Mouse (Mus musculus) liver, adult 2 months (tissue): ENCODE measurements around the gene Tmbim6. TPM values are rescaled to one million over a fixed set of nuclear protein-coding genes. Genes with fewer than 3 reads are reported as not detected.
A peak's percentile ranks its signal among the peaks of the same experiment; 100 is the strongest.

Source experiments
- DNase-seq: peaks from one replicate; pipeline ENCODE4 v3.0.0-alpha.2; 2011; ENCODE audit warnings: low read depth, low spot score; ENCODE audit errors: extremely low read depth
- H3K27ac ChIP-seq: fragments of 200-500 bp; replicated peaks from 2 replicates; pipeline ENCODE4 v1.5.1; 2012; ENCODE audit warnings: low read depth, mild to moderate bottlenecking, control low read depth, inconsistent platforms, low read length; ENCODE audit not compliant: insufficient read depth
- H3K27me3 ChIP-seq: fragments of 200-500 bp; 2 replicates; pipeline ENCODE4 v1.6.1; 2012; ENCODE audit warnings: mild to moderate bottlenecking, moderate library complexity, low read length, inconsistent platforms; ENCODE audit not compliant: control insufficient read depth, insufficient read depth
- H3K36me3 ChIP-seq: fragments of 200-500 bp; 2 replicates; pipeline ENCODE4 v1.6.1; 2012; ENCODE audit warnings: low read length, inconsistent platforms; ENCODE audit not compliant: control insufficient read depth, insufficient read depth
- H3K4me1 ChIP-seq: fragments of 200-500 bp; 2 replicates; pipeline ENCODE4 v1.6.1; 2011; ENCODE audit warnings: low read length; ENCODE audit not compliant: control insufficient read depth, insufficient read depth
- H3K4me3 ChIP-seq: fragments of 200-500 bp; 2 replicates; pipeline ENCODE4 v1.5.1; 2011; ENCODE audit warnings: low read depth, mild to moderate bottlenecking, control low read depth, low read length, moderate library complexity; ENCODE audit not compliant: insufficient read depth
- H3K79me2 ChIP-seq: fragments of 200-500 bp; 2 replicates; pipeline ENCODE4 v1.6.1; 2012; ENCODE audit warnings: inconsistent platforms, mild to moderate bottlenecking, low read length, moderate library complexity; ENCODE audit not compliant: control insufficient read depth, insufficient read depth
- H3K9ac ChIP-seq: fragments of 200-500 bp; 2 replicates; pipeline ENCODE4 v1.6.1; 2012; ENCODE audit warnings: low read depth, mild to moderate bottlenecking, control low read depth, inconsistent platforms, low read length
- CTCF ChIP-seq: fragments of 200-500 bp; IDR thresholded peaks from 2 replicates; pipeline ENCODE4 v1.5.1; 2011; ENCODE audit warnings: low read depth, low read length, control low read depth
- POLR2A ChIP-seq: fragments of 200-500 bp; IDR thresholded peaks from 2 replicates; pipeline ENCODE4 v1.6.1; 2011; ENCODE audit warnings: low read length, control low read depth; ENCODE audit not compliant: insufficient read depth; ENCODE audit errors: extremely low read depth
- WGBS: fragments of 180-500 bp; shearing (Covaris S2); methylation state at CpG from one replicate; pipeline ENCODE4 v1.1.7; 2018; 5-methylcytosine and 5-hydroxymethylcytosine counted together
- polyA plus RNA-seq: library from polyadenylated mRNA; depleted of rRNA; stranded (reverse); fragments of >200 nt; gene quantifications from 2 replicates; pipeline ENCODE4 v1.2.3, GENCODE M21; 2012
- total RNA-seq: library from RNA; depleted of rRNA; stranded (reverse); fragments of >200 nt; gene quantifications from 2 replicates; pipeline ENCODE4 v1.2.3, GENCODE M21; 2014

Gene Tmbim6
- total and polyA plus RNA-seq, 2 experiments: 699 to 2,362 TPM

GRCm38 (mm10) chr15:99405150-99405549 lies 12.5 kb downstream of the Tmbim6 start:
- peak; percentile 79 for DNase-seq
- Histone ChIP-seq H3K27me3 (no peaks in the 10 kb centered on the region), H3K9ac (no peak overlapping the region), H3K4me3 (no peak overlapping the region), H3K36me3 (peaks cover 70% of the 10 kb centered on the region), H3K79me2 (peaks cover 29% of the 10 kb centered on the region), H3K27ac (no peak overlapping the region), H3K4me1 (peaks cover 20% of the 10 kb centered on the region)
- WGBS: 61% methylated on average over 9 of the region's 9 CpGs
- TF ChIP-seq POLR2A (no peak), CTCF (no peak)

DNA sequence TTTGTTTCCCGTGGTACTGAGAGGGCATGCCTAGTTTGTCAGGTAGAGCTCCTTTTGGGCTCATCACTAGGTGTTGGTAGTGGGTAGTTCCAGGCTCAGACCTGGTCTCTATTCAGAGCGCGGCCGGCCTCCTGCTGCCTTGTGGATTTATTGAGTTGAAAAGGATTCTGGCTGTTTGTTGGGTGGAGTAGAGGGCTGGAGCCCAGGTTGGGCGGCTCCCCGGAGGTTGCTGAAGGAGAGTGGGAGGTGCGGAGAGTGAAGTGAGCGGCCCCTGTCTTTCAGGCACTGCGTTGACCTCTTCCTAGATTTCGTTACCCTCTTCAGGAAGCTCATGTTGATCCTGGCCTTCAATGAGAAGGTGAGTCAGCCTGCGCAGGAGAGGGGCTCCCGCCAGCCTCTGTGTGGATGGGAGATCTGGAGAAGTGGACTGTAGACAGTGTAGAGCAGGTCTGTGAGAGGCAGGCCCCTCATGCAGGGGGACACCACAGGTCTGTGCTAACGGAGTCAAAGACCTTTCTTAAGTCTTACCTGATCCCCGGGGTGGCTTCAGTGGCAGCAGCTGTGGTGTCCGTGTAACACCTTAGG lies 14.4 kb downstream of the Tmbim6 start:
- H3K36me3 ChIP-seq: peaks cover 65% of the 10 kb centered on the region
- WGBS: 84% methylated on average over 15 of the region's 15 CpGs
- no peak overlapping the region for H3K4me3 ChIP-seq
- H3K79me2 ChIP-seq: peaks cover 17% of the 10 kb centered on the region; the same call in 1 of the 2 replicates
- no peak overlapping the region for H3K27ac ChIP-seq
- no peak for TF ChIP-seq CTCF
- TF ChIP-seq POLR2A: no peak
- peaks cover 11% of the 10 kb centered on the region for H3K4me1 ChIP-seq
- no peaks in the 10 kb centered on the region for H3K27me3 ChIP-seq
- no peak overlapping the region for H3K9ac ChIP-seq
- DNase-seq: no peak

DNA sequence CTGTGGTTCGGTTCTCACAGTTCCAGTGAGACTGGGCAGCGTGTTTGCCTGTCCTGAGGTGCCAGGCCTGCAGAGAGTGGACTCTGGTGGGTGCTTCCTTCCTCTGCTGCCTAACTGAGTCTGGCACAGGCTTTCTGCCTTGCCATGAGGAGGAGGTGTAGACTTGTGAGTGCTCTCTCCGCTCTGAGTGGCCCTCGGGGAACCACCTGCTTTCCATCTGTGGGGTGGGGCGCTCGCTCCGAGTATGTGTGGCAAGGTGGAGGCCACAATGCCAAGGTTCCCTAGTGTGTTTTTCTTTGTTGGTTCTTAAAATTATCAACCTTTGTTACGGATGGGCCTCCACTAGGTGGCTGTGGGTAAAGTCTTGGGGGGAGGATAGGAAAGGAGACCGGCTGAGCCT lies 16.2 kb downstream of the Tmbim6 start:
- Histone ChIP-seq H3K4me3 (no peak overlapping the region), H3K79me2 (peaks cover 3% of the 10 kb centered on the region; the same call in 1 of the 2 replicates), H3K9ac (no peak overlapping the region), H3K4me1 (peaks cover 2% of the 10 kb centered on the region; the same call in 1 of the 2 replicates), H3K27me3 (no peaks in the 10 kb centered on the region), H3K36me3 (peaks cover 54% of the 10 kb centered on the region), H3K27ac (no peak overlapping the region)
- TF ChIP-seq POLR2A (no peak), CTCF (no peak)
- WGBS: 92% methylated on average over 9 of the region's 9 CpGs
- DNase-seq: no peak

- WGBS: 52% methylated on average over 14 of the region's 14 CpGs
- Histone ChIP-seq H3K4me3 (no peak overlapping the region), H3K36me3 (peaks cover 26% of the 10 kb centered on the region), H3K9ac (no peak overlapping the region), H3K27ac (no peak overlapping the region), H3K4me1 (peaks cover 3% of the 10 kb centered on the region; the same call in 1 of the 2 replicates), H3K27me3 (no peaks in the 10 kb centered on the region), H3K79me2 (no peaks in the 10 kb centered on the region)
- DNase-seq: peak; percentile 53
- TF ChIP-seq CTCF: no peak
- no peak for TF ChIP-seq POLR2A
Observed at GRCm38 (mm10) chr15:99411747-99412146, 19.1 kb downstream of the Tmbim6 start.

- no peak overlapping the region for H3K27ac ChIP-seq
- WGBS: 7% methylated on average over 2 of the region's 2 CpGs
- peaks cover 3% of the 10 kb centered on the region; the same call in 1 of the 2 replicates for H3K4me1 ChIP-seq
- H3K4me3 ChIP-seq: no peak overlapping the region
- H3K79me2 ChIP-seq: no peaks in the 10 kb centered on the region
- no peaks in the 10 kb centered on the region for H3K27me3 ChIP-seq
- peak; percentile 26 for DNase-seq
- H3K9ac ChIP-seq: no peak overlapping the region
- no peaks in the 10 kb centered on the region for H3K36me3 ChIP-seq
- no peak for TF ChIP-seq POLR2A
- TF ChIP-seq CTCF: no peak
Observed at GRCm38 (mm10) chr15:99415793-99416192, 23.1 kb downstream of the Tmbim6 start.

DNA sequence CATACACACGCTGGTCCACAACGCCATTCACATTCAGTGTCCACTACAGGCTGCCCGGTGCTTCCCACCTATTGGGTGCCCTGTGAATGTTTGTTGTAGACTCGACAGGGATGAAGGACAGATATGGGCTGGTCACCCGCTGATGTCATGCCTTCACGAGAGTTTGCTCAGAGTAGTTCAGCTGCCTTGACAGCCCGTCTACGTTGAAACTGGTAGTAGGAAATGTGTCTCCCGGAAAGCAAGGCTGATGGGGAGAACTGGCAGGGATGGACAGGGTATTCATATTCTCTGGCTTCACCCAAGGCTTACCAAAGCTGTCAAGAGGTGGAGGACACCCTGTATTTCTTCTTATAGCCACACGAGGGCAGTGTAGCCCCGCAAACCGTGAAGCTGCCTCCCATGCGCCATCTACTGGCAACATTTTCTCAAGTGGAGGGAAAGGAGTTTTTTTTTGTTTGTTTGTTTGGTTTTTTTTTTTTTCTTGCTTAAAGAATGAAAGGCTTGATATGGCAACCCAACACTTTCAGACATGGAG lies 23.7 kb downstream of the Tmbim6 start:
- DNase-seq: peak; percentile 64
- H3K27ac ChIP-seq: no peak overlapping the region
- no peaks in the 10 kb centered on the region for H3K36me3 ChIP-seq
- H3K79me2 ChIP-seq: no peaks in the 10 kb centered on the region
- peaks cover 3% of the 10 kb centered on the region; the same call in 1 of the 2 replicates for H3K4me1 ChIP-seq
- no peak overlapping the region for H3K4me3 ChIP-seq
- H3K27me3 ChIP-seq: no peaks in the 10 kb centered on the region
- no peak overlapping the region for H3K9ac ChIP-seq
- 9% methylated on average over 13 of the region's 13 CpGs for WGBS
- peak; percentile 100 for TF ChIP-seq CTCF
- no peak for TF ChIP-seq POLR2A
